Mouse (Mus musculus) brain, embryonic 14.5 days (tissue): ENCODE measurements around the gene Akr1b10.

Experiments used
- CTCF ChIP-seq: fragments of 200-500 bp; IDR thresholded peaks from 2 replicates; pipeline ENCODE4 v1.5.1; 2012; ENCODE audit warnings: inconsistent platforms, mild to moderate bottlenecking, moderate library complexity, borderline replicate concordance; ENCODE audit not compliant: insufficient read depth, insufficient read length; ENCODE audit errors: extremely low read depth
- POLR2A ChIP-seq: fragments of 200-500 bp; IDR thresholded peaks from 2 replicates; pipeline ENCODE4 v1.6.1; 2012; ENCODE audit warnings: mild to moderate bottlenecking, inconsistent platforms, borderline replicate concordance; ENCODE audit not compliant: poor library complexity, insufficient read depth, insufficient read length, severe bottlenecking; ENCODE audit errors: extremely low read depth

GRCm38 (mm10) chr6:34399606-34400220 lies 15.7 kb downstream of the Akr1b10 start:
- TF ChIP-seq CTCF = no peak
- TF ChIP-seq POLR2A = no peak
